Mouse (Mus musculus): Measurements from ENCODE around the gene Proser1. TPM values are rescaled to one million over a fixed set of nuclear protein-coding genes. Genes with fewer than 3 reads are reported as not detected.

Gene Proser1
- 45.8 TPM for total RNA-seq (2023)

DNA sequence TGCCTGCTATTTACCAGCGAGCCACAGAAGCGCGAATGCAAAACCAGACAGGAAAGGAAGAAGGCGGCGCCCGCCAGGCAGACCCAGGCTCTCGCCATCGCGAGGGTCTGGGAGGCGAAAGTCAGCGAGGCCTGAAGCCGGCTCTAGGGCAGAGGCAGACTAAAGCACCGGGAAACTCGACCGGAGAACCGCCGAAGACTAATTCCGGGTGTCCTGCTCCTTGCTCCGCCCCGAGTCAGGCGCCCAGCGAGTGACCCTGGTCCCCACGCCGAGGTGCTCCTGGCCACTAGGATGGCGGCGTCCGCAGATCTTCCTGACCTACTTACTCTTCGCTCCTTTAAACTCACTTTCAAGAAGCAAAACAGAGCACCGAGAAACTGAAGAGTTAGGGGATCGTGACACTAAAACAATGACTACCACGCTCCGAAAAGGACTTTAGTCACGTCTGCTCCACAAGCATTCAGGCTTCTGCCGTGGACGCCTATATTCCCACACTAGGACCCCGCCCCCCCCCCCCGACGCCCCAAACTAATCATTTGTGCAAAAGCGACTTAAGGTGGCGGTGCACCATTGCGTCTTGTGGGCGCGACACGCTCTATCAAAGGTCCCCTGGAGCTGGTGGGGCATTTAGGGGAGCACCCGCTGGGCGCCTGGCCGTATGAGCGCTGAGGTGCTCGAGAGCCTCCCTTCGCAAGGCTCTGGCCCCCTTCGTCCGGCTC is at the start of gene Proser1, which contains the start of gene Nhlrc3:
TSS of gene Proser1 (plus strand) at position 621 of the 719 bp plus-strand sequence.
TSS of gene Nhlrc3 (minus strand) at position 287 of the 719 bp plus-strand sequence.

DNA sequence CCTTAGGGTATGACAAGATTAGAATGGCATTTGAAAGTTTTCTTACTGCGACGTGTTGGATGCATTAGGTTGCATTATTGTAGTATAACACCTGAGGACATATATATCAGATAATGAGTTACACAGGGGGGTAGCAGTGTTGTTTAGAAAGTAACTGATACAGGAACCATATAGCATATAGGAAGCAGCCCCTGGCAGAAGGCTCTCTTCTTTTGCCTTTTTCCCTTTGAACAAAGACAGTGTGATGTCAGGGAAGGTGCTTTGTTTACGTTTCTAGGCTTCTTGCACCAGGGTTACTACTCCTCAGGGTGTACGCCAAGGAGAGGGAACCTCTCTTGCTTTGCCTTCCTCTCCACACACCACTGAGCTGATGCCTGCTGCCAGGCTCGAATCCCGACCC is 24.9 kb downstream of the Proser1 start, which contains the start of gene Stoml3:
TSS of gene Stoml3 (plus strand) at position 301 of the 400 bp plus-strand sequence.

Other genes with a start within 250 kb of the Proser1 start
- gene Nhlrc3, start 334 bp upstream of the Proser1 start, total RNA-seq (2023), result 18.9 TPM
- 0.98 TPM for gene Stoml3, start 25.0 kb downstream of the Proser1 start, total RNA-seq (2023)
- not detected for gene Frem2, start 193.7 kb downstream of the Proser1 start, total RNA-seq (2023)

Data from CD4-positive naive resting alpha-beta T cell, adult 57 days (primary cell).